Mouse (Mus musculus) brain, embryonic 18.5 days (tissue): ENCODE data around the gene Adh6b.

ENCODE experiments used
- DNase-seq: peaks from one replicate; pipeline ENCODE4 v3.0.0-alpha.2; 2012; ENCODE audit warnings: low read depth, low spot score

Adh6b gene

GRCm38 (mm10) chr3:138341471-138341870 is at the start of gene Adh6b:
Adh6b (plus strand) TSS chr3:138341775.
- DNase-seq, result no peak

- no peak for DNase-seq
Observed at GRCm38 (mm10) chr3:138293298-138293895, 48.2 kb upstream of the Adh6b start.

- DNase-seq, result no peak
Observed at GRCm38 (mm10) chr3:138300130-138300529, 41.4 kb upstream of the Adh6b start.

GRCm38 (mm10) chr3:138302676-138303075 is 38.9 kb upstream of the Adh6b start:
- no peak for DNase-seq

DNA sequence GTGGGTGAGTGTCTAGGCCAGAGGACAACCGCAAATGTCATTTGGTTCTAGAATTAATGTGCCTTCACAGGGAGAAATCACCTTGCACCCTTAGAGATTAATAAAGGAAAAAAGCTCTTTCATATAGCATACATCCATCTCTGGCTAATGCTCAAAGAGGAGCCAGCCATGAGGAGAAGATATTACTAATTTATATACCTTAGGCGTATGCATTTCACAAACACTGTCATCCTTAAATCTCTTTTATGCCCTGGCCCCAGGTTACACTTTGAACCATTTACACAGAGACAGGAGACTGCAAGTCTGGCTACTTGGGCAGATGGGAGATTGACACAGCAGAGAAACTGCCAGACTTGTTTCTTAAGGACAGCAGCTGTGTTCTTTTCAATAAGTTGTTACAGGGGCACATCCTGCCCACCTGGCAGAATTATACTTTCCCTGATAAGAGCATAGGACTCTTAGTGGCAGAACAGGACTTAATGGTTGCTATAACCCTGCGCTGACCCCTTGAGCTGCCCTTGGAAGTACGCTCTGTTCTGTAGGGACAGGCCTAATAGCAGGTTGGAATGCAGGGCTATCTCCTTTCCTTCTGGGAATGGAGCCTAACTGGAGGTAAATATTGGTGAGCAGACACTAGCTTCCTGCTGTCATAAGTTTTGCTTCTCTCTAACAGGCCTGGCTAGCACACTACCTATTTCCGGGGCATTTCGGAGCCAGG is 37.6 kb upstream of the Adh6b start:
- DNase-seq, result no peak

DNA sequence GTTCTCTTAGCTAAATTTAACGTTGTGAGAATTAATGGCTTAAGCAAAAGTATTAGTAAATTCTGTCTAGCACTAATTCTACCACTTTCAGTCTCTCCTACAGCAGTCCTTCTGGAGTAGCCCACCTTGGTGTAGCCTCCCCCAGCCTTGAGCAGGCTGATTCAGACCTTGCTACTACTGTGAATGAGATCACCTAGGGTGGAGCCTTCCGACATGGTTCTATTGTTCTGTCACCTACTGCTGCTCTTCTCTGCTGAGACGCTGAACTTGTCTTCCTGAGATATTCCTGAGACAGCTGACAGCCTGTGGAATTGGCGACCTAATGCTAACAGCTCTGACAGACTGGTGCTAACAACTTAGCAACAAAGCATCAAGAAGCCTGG is 37.1 kb upstream of the Adh6b start:
- DNase-seq, result no peak

GRCm38 (mm10) chr3:138305486-138306289 is 35.9 kb upstream of the Adh6b start:
- DNase-seq, result no peak

DNA sequence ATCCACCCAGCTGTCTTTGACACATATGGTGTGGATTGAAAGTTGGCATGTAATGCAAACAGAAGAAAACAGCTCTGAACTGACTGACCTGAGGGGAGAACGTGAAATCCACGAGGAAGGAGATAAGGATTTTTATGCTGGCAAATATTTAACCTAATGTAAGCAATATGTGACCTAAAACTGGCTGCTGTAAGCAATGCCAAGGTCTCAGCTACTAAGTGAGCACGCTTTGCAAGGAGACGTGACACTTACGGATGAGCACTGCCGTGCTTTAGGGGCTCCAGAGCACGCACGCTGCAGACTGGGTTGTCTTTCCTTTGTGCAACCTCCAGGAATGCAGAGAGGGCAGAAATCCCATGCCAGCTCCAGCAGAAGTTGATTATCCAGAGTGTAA is 35.3 kb upstream of the Adh6b start:
- DNase-seq, result no peak

DNA sequence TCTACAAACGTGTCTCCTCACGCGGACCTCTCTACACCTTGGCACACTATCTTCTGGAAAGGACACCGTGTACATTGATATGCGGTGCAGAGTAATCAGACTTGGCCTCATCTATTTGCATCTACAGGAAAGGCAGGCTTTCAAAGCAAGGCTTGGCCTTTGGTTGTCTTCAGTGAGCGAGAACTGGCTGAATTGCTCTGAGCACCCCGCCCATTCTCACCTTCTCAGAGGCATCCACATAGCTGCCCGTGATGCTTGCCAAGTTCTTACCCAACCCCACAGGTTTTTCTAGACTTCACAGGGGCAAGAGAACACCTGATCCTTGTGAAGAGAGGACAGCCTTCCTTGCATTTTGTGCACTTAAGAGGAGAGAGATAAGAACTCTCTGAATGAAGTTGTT is 31.7 kb upstream of the Adh6b start:
- no peak for DNase-seq

- no peak for DNase-seq
Observed at GRCm38 (mm10) chr3:138311015-138311414, 30.6 kb upstream of the Adh6b start.

DNA sequence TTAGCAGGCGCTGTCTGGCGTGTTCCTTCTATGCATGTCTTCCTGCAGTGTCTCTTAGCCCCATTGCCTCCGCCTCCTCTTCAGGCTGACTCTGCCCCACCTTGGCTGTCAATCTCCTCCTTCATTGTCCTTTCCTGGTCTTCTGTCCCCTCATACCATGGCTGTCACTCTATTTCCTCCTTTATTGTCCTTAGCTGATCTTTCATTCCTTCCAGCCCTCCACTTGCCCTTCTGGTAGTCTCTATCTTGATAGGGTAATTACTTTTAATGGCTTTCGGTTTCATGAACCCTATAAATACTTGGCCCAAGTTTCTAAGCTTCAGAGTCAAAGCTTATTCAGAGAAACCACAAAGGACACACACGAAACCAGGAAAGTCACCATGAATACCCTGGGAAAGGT is 28.6 kb upstream of the Adh6b start, which contains the start of gene Adh6a:
Gene Adh6a, plus strand, starts transcription at position 322 of the 400 bp plus-strand sequence.
- DNase-seq, result no peak

- no peak for DNase-seq
Observed at GRCm38 (mm10) chr3:138316908-138317472, 24.6 kb upstream of the Adh6b start.

DNA sequence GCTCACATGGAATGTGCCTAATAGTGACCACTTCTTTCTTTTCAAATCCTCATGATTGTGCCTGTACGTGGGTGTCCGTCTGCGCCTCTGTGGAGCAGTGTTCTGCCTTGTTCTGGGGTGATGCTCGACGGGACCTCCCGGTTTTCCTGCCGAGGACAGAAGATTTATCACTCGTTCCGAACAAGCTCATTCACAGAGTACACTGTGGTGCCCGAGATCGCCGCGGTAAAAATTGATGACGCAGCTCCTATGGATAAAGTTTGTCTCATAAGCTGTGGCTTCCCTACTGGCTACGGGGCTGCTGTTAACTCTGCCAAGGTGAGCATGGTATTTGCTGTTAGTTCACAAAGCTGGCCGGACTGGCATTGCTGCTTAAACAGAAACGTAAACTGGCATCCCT is 16.6 kb upstream of the Adh6b start:
- no peak for DNase-seq

GRCm38 (mm10) chr3:138325466-138325865 is 16.1 kb upstream of the Adh6b start:
- DNase-seq, result no peak

- no peak for DNase-seq
Observed at GRCm38 (mm10) chr3:138333910-138334309, 7.7 kb upstream of the Adh6b start.

DNA sequence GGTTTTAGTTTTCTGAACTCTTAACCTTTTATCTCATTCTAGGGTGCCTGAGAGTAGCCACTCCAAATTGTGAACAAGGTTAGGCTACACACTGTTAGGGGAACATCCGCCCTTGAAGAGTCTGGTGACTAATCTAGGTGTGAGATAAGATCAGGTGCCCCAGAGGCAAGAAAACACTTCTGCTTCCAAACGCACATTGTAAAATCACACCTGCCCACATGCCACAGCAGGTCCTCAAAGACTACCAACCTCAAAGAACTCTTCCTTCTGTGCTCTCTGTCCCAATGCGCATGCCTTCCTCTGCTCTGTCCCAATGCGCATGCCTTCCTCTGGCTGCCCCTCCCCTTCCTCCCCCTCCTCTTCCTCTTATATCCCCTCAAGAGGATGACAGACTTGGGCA is 7.3 kb upstream of the Adh6b start:
- DNase-seq, result no peak

- DNase-seq, result no peak
Observed at GRCm38 (mm10) chr3:138335566-138335965, 6.0 kb upstream of the Adh6b start.

DNA sequence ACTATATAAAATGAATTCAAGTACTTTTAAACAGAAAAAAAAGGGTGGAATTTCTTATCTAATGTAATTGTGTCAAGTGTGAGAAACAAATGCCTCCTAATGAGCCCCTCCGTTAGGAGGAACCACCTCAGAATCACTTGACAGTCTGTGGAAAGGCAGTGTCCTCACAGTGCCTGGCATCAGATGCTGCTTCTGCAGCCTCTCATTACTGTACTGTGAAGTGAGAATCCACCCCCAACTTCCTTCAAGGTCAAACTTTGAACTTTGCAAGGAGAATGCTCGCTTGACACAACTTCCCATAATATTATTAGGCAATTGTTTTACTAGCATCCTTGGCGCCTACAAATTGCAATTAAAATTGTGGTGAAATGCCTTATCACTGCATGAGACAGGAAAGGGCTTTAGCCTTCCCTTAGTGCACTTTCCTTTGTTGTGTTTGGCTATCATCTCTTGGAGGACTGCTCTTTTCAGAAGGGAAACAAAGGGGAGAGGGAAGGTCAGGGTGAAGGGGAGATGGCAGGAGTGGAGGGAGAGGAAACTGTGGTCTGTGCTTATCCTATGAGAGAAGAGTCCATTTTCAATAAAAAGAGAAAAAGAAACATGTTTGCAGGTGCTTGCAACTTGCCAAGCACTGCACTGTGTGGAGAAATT is 5.3 kb upstream of the Adh6b start:
- DNase-seq, result no peak

GRCm38 (mm10) chr3:138347041-138347440 is 5.5 kb downstream of the Adh6b start:
- DNase-seq, result no peak

DNA sequence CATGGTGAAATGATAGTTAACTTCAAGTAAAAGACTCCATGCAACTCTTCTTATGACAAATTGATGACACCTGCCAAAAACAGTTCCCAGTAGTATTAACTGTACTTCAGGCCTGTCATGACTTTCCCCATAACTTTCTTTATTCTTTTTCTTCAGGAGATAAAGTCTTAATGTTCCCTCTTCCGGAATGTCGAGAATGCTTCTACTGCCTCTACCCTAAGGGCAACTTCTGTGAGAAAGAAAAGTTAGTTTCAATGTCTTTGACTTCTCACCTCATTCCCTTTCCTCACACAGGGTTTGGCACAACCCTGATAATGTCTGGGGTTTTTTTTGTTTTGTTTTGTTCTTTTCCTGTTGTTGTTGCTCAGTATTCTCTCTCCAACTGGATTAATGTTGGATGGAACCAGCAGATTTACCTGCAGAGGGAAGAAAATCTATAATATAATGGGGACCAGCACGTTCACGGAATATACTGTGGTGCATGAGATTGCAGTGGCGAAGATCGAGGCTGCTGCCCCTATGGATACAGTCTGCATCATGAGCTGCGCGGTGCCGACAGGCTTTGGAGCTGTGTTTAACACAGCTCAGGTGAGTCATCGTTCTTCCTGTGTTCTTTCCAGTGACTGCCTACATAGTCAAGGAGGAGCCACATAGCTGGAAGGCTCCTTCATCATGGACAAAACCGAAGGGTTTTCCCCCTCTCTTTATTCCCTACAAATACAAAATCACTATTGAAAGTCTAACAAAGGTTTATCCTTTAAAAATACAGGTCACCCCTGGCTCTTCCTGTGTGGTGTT is 10.6 kb downstream of the Adh6b start:
- no peak for DNase-seq

DNA sequence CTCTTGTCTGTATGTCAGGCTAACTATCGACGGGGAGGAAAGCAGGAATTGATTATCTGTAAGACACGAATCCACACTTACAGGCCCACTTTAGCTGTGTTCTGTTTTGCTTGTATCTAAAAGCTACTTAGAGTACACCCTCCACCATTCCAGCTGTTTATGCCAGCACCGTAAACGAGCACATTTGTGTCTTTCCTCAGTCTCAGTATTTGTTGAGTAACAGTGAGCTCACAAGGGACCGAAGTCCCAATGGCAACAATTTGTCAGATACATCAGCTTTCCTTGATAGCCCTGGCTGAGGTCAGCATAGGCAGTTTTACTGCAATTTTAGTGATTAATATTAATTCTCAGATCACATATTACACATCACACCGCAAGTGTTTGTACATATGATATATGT is 17.3 kb downstream of the Adh6b start:
- DNase-seq, result no peak
